Mouse (Mus musculus) MN1 (cell line): Measurements from ENCODE around the gene Mfsd1.

Experiments used
- DNase-seq: peaks from one replicate; pipeline ENCODE4 v3.0.0-alpha.2; 2016; ENCODE audit warnings: low spot score

Mfsd1 gene

DNA sequence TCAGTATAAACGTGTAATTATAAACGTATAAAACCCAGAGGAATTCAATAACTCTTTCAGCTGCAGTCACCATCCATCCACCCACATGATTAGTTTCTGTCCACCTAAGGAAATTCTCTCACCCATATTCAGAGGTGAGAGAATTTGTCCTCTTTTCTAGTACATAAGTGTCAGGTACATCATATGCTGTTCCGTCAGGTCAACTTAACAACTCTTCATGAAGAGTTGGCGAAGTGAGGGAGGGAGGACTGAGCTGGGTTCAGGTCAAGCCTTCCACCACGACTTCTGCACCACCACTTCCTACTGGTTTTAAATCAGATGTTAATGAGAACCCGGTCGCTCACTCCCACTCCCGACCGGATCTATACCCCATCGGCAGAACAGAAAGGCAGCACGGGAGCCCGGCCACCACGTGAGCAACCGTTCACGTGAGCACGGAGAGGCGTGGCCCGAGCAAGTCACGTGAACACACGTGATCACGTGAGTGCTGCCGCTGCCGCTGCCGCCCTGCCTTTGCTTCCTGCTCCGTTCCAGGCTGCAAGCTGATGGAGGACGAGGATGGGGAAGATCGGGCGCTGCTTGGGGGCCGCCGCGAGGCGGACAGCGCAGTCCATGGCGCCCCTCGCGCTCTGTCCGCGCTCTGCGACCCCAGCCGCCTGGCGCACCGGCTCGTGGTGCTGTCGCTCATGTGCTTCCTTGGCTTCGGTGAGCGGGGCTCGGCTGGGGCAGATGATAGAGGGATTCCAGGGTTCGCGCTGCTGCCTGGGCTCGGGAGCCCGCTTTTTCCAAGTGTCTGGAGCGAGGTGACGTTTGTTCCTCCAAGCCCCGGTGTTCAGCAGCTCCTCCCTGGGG lies at the start of gene Mfsd1:
Gene Mfsd1 (plus strand): TSS at position 469 of the 852 bp plus-strand sequence.
- peak; percentile 96 for DNase-seq

DNA sequence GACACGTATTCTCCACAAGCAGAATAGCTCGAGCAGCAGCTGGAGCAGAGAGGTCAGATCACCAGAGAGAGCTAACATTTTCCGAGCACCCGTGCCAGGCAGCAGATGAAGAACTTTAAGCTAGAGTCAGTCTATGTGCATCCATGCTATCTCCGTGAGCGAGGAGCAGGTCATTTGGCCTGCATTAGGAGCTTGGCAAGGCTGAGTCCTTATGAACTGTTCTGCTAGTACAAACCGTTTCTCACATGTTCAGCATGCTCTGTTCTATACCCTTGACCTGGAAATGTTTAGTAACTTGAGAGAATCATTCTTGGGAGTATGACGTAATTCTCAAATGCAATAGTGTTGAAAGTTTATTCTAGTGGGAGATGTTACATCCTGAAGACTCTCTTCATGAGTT lies 38.9 kb upstream of the Mfsd1 start:
- DNase-seq = no peak

DNA sequence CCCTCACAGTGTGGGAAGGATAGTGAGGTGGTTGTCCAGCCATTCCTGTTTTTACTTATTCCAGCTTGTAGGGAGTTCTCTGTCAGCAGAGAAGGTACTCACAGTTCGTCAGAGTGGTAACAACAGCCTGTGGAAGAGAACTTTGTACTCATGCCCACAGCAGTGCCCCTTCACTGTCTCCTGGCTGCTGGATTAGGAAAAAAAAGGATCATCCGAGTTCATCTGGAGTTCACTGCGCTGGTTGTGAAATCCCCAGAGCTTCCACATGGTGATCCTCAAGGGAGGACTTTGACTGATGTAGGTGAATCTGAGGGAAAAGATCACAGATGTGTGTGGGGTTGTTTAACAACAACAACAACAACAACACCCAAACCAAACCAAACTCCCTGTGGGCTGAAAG lies 31.3 kb upstream of the Mfsd1 start:
- no peak for DNase-seq

DNA sequence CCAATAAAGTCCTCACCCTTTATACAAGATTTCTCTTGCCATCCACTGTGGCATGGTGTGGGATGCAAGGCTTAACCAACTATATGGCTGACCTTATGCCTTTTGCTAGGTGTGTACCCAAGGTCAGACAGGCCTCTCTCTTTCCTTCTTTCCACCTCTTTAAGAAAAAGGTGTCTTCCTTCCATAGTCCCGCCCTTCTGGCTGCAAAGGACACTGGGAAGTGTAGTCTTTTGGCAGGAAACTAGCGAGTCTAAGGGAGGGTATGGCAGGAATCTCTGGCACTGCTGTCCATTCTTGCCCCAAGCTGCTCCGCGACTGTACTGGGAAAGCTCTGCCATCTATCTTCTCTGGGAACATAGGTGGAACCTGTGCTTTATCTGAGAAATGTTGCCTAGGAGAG lies 29.3 kb upstream of the Mfsd1 start:
- peak; percentile 52 for DNase-seq

DNA sequence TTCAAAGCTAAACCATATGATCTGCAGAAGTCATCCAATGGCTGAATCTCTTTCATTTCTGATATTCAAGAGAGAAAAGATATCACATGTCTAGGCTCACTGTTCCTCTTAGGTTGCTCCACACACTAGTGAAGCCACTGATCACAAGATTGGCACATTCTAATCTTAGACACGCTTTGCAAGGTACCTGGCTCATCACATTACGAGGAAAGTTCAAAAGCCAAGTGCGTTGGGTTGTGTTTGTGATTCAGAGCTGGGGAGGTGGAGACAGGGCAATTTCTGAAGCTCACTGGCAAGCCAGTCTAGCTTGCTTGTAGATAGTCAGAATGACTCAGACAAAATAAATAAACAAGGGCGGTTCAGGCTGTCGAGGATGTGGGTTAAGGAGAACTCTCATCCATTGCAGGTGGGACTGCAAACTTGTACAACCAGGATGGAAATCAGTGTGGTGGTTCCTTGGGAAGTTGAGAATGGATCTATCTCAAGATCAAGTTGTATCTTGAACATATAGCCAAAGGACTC lies 28.6 kb upstream of the Mfsd1 start:
- no peak for DNase-seq

DNA sequence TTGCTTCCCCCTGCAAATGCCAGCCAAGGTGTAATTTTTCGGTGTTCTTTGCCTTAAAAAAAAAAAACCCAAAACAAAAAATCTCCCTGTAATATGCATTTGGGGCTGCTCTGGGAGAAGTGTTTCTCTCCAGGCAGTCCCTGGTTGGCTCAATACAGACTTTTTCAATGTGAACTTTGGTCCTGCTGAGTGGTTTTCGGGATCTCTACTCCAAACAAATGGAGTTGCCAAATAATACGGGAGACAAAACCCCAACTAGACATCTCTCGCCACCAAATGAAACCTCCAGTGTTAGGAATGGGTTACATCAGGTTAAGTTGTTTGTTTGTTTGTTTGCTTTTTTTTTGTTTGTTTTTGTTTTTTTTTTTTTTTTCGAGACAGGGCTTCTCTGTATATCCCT lies 27.3 kb upstream of the Mfsd1 start:
- DNase-seq = no peak

DNA sequence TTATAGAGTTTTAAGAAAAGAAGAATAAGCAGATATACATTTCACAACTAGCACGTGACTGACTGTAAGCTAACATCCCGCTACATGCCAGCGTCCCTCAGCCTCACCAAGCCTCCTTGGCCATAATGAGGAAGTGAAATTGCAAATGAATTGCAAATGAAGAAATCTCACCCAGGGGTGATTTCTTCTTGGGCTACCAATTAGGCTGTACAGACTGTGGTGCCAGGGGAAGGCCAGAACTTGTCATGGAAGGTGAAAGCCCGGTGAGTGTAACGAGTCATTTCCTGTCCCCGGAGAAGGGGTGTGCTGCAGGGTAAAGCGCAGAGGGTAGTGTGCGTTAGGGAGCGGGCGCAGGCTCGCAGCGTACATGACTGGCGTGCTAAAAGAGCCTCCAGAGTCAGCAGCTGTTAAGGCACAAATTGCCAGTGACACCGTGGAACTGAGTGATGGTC lies 25.3 kb upstream of the Mfsd1 start:
- DNase-seq = no peak

DNA sequence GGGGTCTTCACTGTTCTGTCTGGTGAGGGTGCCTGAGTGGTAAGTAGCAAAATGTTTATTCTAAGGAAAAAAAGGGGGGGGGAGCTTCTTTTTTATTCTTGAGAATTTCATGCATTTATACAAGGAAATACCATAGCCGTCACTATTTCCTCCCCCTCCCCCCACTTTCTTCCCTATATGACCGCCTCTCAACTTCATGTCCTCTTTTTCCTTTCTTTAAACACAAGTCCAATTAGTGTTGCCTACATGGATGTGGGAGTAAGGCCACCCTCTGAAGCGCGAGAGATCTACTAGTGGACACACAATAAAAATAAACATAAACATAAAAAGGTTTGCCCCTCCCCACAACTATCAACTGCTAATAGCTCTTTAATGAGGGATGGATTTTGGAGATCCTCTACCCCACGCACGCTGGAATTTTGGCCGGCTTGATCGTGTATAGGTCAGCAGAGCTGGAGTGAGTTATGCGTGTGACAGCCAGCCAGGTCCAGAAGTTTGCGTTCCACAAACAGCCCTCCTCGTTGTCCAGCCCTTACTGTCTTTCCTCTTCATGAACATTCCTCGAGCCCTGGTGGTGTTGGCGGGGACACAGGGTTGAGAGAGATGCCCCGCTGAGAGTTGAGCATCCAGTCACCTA lies 24.7 kb upstream of the Mfsd1 start:
- no peak for DNase-seq

DNA sequence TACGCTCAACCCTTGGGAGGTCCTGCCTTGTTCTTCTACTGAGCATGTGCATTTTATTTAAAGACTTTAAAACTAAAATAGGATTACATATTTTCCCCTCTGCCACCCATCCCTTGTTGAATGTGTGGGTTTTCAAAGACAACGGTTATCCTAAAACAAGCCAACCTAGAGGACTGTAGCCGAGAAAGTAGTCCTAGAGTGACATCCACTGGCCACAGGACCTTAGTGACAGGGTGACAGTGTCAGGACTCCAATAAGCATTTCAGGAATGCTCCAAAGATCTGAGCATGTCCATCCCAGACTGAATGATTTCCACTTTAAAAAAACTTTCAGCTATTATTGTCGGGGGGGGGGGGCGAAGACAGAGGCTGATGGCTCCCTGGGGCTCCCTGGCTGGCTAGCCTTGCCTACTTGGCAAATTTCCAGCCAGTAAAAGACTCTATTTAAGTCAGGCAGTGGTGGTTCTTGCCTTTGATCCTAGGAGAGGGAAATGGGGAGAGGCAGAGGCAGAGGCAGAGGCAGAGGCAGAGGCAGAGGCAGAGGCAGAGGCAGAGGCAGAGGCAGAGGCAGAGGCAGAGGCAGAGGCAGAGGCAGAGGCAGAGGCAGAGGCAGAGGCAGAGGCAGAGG lies 17.7 kb upstream of the Mfsd1 start:
- DNase-seq = peak; percentile 19

DNA sequence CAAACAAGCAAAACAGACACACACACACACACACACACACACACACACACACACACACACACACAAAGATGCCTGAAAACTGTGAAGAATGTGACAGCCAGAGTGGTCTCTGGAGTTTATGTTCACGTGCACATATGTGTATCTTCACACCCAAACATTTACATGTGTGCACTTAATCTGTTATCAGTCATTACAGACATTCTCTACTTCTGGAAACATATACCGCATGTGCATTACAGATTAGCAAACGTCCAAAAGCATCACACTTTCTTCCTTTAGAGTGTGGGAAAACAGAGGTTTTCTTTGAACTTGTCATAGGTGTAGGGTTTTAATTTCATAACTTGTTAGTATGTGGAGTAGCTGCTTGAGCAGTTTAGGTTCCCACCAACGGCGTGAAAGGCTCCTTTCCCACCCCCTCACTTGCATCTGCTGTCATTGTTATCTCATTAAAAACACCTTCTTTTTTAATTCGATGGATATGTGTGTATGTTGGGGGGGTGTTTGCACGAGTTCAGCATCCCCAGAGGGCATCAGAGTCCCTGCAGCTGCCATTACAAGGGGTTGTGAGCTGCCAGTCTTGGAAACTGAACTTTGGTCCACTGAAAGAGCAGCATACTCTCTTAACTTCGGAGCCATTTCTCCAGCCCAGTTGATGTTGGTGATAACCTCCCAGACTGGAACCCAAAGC lies 16.9 kb upstream of the Mfsd1 start:
- no peak for DNase-seq

DNA sequence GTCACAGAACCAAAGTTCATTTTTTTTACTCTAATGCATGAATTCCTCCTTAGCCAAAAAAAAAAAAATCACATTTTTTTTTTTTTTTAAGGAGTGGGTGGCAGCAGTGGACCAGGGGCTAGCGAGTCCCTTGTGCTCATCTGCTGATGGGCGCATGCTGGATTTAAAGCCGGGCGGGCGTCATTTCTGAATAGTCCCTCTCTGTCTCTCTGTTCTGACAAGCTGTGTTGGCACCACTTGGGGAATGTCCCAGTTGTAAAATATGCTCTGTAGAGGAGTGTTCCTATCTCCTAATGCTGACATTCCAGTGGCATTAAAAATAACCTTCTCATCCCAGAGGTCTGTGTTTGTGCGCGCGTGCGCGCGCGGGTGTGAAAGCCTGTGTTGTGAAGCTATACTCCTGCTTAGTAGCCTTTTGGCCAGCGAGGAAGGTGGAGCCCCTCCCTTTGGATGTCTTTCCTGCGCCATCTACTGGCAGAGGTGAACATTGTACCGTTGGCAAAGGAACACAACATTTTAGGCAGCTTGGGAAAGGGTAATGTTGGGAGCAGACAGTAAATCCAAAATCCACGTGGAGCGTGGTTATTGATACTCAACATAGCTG lies 14.4 kb upstream of the Mfsd1 start:
- peak; percentile 75 for DNase-seq

DNA sequence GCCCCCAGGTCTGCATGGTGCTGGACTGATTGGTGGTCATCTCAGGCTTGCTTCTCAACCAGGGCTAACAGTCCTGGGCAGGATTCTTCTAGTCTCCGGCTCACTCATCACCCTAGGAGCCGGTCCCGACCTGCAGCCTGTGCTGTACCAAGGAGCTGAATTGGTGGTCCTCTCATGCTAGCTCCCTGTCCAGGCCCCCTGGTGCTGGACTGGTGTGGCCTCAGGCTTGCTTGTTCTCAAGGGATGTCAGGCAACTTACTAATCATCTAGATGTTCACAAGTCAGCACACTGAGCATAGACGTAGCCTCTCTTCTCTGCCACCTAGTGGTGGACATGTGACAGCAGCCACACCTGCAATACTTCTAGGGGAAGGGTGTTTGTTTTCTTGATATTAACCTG lies 9.6 kb upstream of the Mfsd1 start:
- DNase-seq = peak; percentile 26

DNA sequence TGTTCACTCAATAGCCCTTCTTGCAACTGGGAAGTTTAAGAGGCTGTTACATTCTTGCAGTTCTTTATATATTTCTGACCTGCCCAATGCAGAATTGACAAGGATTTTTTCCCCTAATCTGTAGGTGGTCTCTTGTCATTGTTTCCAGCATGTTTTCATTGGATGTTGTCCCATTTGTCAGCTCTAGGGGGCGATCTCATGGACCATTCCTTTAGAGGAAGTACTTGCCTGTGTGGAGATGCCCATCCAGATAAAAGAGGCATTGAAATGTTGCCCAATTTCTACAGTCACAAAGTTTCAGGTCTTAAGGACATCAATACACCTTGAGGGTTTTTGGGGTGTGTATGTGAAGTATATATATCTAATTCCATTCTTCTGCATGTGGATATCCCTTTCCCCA lies 9.0 kb upstream of the Mfsd1 start:
- no peak for DNase-seq

DNA sequence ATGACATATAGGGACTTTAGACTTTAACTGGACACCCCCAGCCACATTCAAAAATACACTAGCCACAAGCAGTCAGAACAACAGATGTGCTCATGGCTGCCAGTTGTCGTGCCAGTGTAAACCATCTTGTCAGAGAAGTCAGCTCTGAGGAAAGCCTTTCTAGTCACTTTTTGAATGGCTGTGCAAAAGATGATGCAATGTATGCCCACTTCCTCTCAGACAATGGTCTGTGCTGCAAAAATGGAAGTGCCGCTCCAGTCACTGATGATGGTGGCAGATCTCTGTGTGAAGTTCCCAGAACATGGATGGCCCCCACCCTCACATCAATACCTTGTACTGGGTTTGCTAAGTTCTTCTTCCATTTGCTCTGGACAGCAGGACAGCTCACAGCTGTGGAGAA lies 6.3 kb upstream of the Mfsd1 start:
- DNase-seq = no peak

DNA sequence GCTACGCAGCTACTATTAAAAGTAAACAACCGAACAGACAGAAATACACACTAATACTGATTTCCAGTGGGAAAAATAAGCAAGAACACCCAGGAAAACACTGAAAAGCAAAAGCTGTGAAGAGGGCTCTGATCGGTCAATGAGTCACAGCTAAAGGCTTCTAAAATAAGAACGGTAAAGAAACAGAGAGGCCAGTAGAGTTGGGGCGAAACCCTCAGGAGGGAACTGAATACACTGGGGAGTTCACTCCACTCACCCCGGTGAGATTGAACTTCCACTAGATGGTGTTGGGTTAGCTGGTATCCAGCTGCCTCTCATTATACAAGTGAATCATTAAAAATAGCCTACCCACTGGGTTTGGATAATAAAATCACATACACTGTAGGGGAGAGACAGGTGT lies 5.8 kb upstream of the Mfsd1 start:
- DNase-seq = no peak

DNA sequence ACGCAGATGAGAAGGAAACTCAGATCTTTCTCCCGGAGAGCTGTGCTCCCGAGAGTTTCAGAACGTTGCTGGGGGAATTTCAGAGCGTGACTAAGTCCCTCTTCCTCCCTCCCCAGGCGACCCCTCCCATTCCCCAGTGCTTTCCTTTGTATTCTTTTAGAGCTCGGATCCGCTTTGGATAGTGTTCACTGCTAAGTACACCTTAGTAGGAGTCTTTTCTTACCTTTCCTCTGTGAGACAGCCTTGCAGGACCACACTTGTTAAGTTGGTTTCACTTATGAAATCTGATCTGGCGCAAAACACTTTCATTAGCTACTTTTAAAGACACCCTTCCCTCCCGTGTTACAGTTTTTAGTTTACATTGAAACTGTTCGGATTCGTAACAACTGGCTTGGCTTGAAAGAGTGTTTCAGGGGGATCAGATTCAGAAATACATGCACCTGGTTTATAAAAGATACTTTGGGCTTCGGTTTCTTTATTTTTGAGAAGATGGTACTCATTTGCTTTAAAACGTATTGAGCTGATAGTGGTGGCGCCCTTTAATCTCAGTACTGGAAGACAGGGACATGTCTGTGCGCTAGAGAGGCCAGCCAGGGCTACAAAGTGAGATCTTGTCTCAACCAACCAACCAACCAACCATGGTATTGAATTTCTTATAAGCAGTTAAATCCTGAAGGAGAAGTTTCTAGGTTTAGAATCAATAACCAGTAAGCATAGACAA lies 744 bp downstream of the Mfsd1 start:
- DNase-seq = no peak

DNA sequence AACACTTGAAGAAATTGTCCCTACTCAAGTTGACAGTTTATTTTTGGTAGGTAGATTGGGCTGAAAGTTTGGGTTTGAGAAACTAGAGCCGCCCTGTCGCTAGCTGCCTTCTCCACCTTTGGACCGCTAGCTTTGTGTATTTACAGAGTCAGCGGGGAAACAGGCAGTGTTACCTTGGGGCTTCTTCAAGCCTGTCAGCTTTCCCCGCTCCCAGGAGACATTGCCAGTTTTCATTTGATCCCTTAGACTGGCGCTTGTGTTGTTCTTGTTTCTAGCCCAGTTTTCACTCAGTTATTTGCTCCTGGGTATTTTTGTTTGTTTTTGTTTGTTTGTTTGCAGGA lies 1.3 kb downstream of the Mfsd1 start:
- DNase-seq = no peak

DNA sequence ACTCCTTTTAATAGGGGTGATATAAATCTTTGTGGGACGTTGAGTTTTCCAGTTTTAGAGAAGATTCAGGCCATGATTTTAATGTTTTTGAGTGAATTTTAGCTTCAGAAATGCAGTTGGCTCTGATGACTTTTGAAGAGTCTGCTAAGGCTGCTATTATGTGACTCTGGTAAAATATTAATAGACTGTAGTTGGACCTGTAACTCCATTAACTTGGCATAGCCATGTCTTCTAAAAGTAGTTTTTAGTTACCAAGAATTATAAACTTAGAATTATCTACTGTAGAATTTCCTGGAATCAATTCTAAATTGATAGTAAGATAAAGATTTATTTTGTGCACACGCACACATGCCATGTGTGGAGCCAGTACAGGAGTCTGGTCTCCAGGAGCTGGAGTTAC lies 4.0 kb downstream of the Mfsd1 start:
- DNase-seq = no peak

DNA sequence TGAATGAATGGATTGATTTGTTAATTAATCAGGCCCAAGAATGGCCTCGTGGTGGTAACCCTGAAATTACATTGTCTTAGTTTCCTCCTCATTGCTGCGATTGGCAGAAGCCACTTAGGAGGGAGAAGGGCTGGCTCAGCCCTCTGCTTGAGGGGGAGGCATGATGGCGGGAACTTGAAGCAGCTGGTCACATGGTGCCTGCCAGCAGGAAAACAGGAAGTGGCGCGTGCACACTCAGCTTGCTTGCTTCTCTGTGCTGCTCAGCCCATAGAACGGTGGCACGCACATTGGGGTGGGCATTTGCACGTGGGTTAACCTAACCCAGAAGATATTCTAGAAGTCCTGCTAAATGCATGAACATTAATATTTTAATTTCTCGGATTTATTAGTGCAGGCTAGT lies 4.9 kb downstream of the Mfsd1 start:
- DNase-seq = no peak

DNA sequence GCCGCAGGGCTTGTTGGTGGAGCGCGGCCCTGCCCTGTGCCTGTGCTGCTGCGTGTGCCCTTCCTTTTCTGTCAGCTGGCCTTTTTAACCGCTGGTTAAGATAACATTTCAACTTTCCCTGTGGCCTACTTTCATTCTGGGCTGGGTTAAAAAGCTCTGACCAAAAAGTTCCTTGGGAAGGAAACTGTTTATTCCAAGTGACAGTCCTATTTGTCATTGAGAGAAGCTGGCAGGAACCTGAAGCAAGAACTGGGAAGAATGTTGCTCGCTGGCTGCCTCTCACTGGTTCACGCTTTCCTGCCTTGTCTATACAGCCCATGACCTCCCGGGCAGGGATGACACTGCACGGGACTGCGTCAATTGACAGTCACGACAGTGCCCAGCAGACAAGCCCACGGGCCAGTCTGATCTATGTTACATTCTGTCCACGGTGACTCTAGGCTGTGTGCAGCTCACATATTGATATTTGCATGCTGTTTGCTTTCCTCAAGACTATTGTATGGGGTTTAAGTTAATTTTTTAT lies 19.1 kb downstream of the Mfsd1 start:
- DNase-seq = no peak

DNA sequence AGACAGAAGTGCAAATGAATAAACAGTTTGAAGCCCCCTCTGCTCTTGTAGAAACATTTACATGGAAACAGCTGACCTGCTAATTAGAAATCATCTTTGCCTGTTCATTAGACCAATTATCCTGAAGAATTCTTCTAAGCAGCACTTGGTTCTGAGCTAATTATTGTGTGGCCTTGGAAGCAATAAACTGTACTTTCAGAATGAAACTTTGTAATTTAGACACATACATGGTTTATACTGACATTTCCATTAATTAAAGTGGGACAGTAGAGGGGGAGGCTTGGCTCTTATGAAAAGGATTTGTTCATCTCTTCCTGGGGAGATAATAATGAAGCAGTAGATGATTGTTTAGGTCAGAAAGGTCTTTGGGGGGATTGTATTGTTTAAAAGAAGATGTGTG lies 35.7 kb downstream of the Mfsd1 start:
- no peak for DNase-seq
